Mouse (Mus musculus) MEL (cell line): ENCODE results near the gene Gm14862.

Experiments
- CHD1 ChIP-seq: IDR thresholded peaks from 2 replicates; pipeline ENCODE4 v1.6.1; 2012; ENCODE audit warnings: low read depth, mild to moderate bottlenecking, inconsistent platforms, low read length, improper control_type of control experiment
- CTCF ChIP-seq, 3 experiments: IDR thresholded peaks in 2 of 3; conservative IDR thresholded peaks in 1 of 3; 2 replicates each; pipeline ENCODE4 v1.5.1; 2011 to 2012; ENCODE audit warnings: low read length in 3 of 3, low read depth in 2 of 3, mild to moderate bottlenecking in 2 of 3, improper control_type of control experiment in 1 of 3, inconsistent platforms in 1 of 3, mixed read lengths in 1 of 3, moderate library complexity in 1 of 3; ENCODE audit not compliant: control insufficient read depth in 1 of 3, insufficient read depth in 1 of 3, poor library complexity in 1 of 3, severe bottlenecking in 1 of 3
- HCFC1 ChIP-seq: IDR thresholded peaks from 2 replicates; pipeline ENCODE4 v1.6.1; 2012; ENCODE audit warnings: low read depth, mild to moderate bottlenecking, inconsistent platforms, low read length, improper control_type of control experiment, moderate library complexity
- KAT2A ChIP-seq: conservative IDR thresholded peaks from 2 replicates; pipeline ENCODE4 v1.6.1; 2012; ENCODE audit warnings: low read depth, low read length, improper control_type of control experiment, inconsistent platforms
- MEF2A ChIP-seq: IDR thresholded peaks from 2 replicates; pipeline ENCODE4 v1.6.1; 2014; ENCODE audit warnings: low read depth, mild to moderate bottlenecking, inconsistent platforms, low read length, improper control_type of control experiment; ENCODE audit not compliant: poor library complexity, insufficient replicate concordance, severe bottlenecking; ENCODE audit errors: extremely low read depth
- MYB ChIP-seq: IDR thresholded peaks from 2 replicates; pipeline ENCODE4 v1.6.1; 2011; ENCODE audit warnings: mild to moderate bottlenecking, low read depth, low read length, improper control_type of control experiment
- MYC ChIP-seq: IDR thresholded peaks from 2 replicates; pipeline ENCODE4 v1.6.1; 2011; ENCODE audit warnings: low read depth, mild to moderate bottlenecking, low read length, improper control_type of control experiment, moderate library complexity
- NRF1 ChIP-seq: IDR thresholded peaks from 2 replicates; pipeline ENCODE4 v1.6.1; 2014; ENCODE audit warnings: low read depth, mild to moderate bottlenecking, inconsistent platforms, low read length, improper control_type of control experiment, moderate library complexity; ENCODE audit not compliant: poor library complexity, insufficient read depth, severe bottlenecking
- POLR2A ChIP-seq, 2 experiments: IDR thresholded peaks; 2 replicates each; pipeline ENCODE4 v1.6.1; 2011 to 2012; ENCODE audit warnings: low read length in 2 of 2, mild to moderate bottlenecking in 2 of 2, control low read depth in 1 of 2, improper control_type of control experiment in 1 of 2, low read depth in 1 of 2, moderate library complexity in 1 of 2; ENCODE audit not compliant: control insufficient read depth in 1 of 2, insufficient read depth in 1 of 2, poor library complexity in 1 of 2
- POLR2AphosphoS2 ChIP-seq: IDR thresholded peaks from 2 replicates; pipeline ENCODE4 v1.6.1; 2011; ENCODE audit warnings: low read length, improper control_type of control experiment
- SIN3A ChIP-seq: IDR thresholded peaks from 2 replicates; pipeline ENCODE4 v1.6.1; 2012; ENCODE audit warnings: low read length, improper control_type of control experiment, inconsistent platforms
- ZNF384 ChIP-seq: IDR thresholded peaks from 2 replicates; pipeline ENCODE4 v1.6.1; 2012; ENCODE audit warnings: low read depth, mild to moderate bottlenecking, inconsistent platforms, low read length, improper control_type of control experiment

- no peak for TF ChIP-seq NRF1
- TF ChIP-seq KAT2A = no peak
- TF ChIP-seq SIN3A = no peak
- TF ChIP-seq CHD1 = no peak
- no peak for TF ChIP-seq ZNF384
- TF ChIP-seq MYC = no peak
- TF ChIP-seq POLR2AphosphoS2 = no peak
- TF ChIP-seq MEF2A = no peak
- TF ChIP-seq HCFC1 = no peak
- TF ChIP-seq POLR2A (IDR thresholded peaks at IDR 0.05; ENCODE audit: control insufficient read depth in 1 of 2, insufficient read depth in 1 of 2, low read depth in 1 of 2, low read length in 2 of 2, poor library complexity in 1 of 2) = no peak
- TF ChIP-seq MYB = no peak
- no peak for TF ChIP-seq CTCF (IDR thresholded peaks at IDR 0.05 in 2 of 3, conservative IDR thresholded peaks at IDR 0.05 in 1 of 3; ENCODE audit: control insufficient read depth in 1 of 3, insufficient read depth in 1 of 3, low read depth in 2 of 3, low read length in 3 of 3, poor library complexity in 1 of 3, severe bottlenecking in 1 of 3)
These were observed 46.8 kb upstream of the Gm14862 start for GRCm38 (mm10) chrX:9303455-9303854.
